Mouse (Mus musculus) bone marrow, adult 2 months (tissue): Measurements from ENCODE around the gene Plxna2.

Experiments used
- CTCF ChIP-seq: fragments of 200-500 bp; IDR thresholded peaks from 2 replicates; pipeline ENCODE4 v1.5.1; 2011; ENCODE audit warnings: low read length, control low read depth; ENCODE audit not compliant: control insufficient read depth, insufficient read depth
- POLR2A ChIP-seq: fragments of 200-500 bp; IDR thresholded peaks from 2 replicates; pipeline ENCODE4 v1.6.1; 2011; ENCODE audit warnings: low read depth, mild to moderate bottlenecking, control low read depth, low read length, borderline replicate concordance; ENCODE audit not compliant: control insufficient read depth

DNA sequence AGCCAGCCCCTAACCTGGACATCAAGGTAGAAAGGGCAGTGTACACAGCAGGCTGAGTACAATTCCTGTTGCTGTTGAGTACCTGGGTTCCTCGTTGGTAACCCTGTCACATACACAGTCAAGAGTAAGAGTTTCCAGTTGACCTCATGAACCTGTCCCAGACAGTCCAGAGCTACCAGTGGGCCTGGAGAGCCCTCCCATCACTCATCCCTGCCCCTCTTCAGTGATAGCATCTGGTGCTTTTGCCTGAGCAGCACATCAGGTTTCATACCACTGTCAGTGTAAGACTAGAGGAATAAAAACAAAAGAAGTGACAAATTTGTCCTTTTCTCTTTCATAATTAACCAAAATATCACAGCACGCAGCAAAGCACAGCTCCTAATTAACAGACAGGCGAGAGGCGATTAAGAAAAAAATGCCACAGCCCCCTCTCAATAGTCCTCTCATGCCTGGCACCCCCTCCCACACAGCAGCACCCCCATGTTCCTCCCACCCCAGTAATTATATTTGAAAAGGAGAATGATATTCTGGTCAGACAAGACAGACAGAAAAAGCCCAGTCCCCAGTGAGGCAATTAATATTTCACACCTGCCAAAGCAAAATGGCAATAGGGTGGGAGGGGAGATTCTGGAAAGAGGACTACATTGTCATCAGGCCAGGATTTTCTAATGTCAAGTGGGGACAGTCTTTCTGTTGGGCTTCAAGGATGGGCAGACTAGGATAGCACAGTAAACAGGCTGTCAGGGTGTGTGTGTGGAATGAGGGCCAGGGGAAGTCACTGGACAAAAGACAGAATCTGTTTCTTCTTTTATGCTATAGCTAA, 233.4 kb downstream of the Plxna2 start:
- TF ChIP-seq CTCF, result no peak
- no peak for TF ChIP-seq POLR2A
